Comparison of ENCODE assay signal across 12 mouse cellular contexts in the genomic region with DNA sequence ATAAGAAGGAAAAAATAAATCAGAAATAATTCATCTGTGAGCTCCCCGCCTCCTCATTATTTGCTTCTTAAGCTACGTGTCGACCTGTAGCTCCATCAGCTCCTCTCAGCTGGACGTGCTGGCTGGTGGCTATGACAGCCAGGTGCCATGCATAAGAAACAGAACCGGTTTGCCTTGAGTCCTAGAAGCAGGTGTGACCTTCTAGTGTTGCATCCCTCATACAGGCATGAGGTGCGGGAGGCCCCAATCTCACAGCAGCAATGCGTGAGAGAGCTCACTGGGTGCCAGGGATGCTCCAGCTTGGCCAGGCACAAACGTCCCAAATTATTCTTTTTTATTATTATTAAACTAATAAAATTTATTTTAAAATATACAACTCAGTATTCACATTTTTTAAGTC.
"Had no signal": no experiment of that assay in that cellular context is flagged by ENCODE, and none has a peak within 500 bp of the region (broad histone marks: within the 10 kb centered on the region; RNA-seq: fewer than 3 reads in every experiment).

No protein-coding gene starts in this region.

- H3K27ac ChIP-seq: limb, embryonic 13.5 days; liver, embryonic 14.5 days; midbrain, embryonic 12.5 days; neural tube, embryonic 13.5 days had no signal

- ATAC-seq: inflammation-experienced regulatory T-cells, adult 6 months; midbrain, embryonic 16.5 days had no signal

- H3K4me1 ChIP-seq: limb, embryonic 13.5 days; midbrain, embryonic 12.5 days; neural tube, embryonic 13.5 days had no signal

- H3K4me3 ChIP-seq: limb, embryonic 13.5 days; midbrain, embryonic 12.5 days; neural tube, embryonic 13.5 days had no signal

- DNase-seq: lung, adult 18-20 months; retina, postnatal 1 day; right cerebral cortex, postnatal 4 days; spleen, adult 18-20 months; thymus, adult 2 months; thymus, postnatal 36 days had no signal

- H3K36me3 ChIP-seq: limb, embryonic 13.5 days; midbrain, embryonic 12.5 days; neural tube, embryonic 13.5 days had no signal

- H3K27me3 ChIP-seq: limb, embryonic 13.5 days; midbrain, embryonic 12.5 days; neural tube, embryonic 13.5 days had no signal

- H3K9ac ChIP-seq: limb, embryonic 13.5 days; liver, embryonic 14.5 days; midbrain, embryonic 12.5 days; neural tube, embryonic 13.5 days had no signal

- H3K9me3 ChIP-seq: limb, embryonic 13.5 days; midbrain, embryonic 12.5 days; neural tube, embryonic 13.5 days had no signal

- H3K4me2 ChIP-seq: limb, embryonic 13.5 days; midbrain, embryonic 12.5 days; neural tube, embryonic 13.5 days had no signal
